Mouse (Mus musculus) lung, adult 2 months (tissue): ENCODE results near the gene Dnm1l.

Experiments used
- CTCF ChIP-seq: fragments of 200-500 bp; IDR thresholded peaks from 2 replicates; pipeline ENCODE4 v1.5.1; 2011; ENCODE audit warnings: mild to moderate bottlenecking, low read length, control low read depth; ENCODE audit not compliant: insufficient read depth
- POLR2A ChIP-seq: fragments of 200-500 bp; IDR thresholded peaks from 2 replicates; pipeline ENCODE4 v1.6.1; 2011; ENCODE audit warnings: low read depth, mild to moderate bottlenecking, control low read depth, low read length, borderline replicate concordance; ENCODE audit errors: extremely low read depth

DNA sequence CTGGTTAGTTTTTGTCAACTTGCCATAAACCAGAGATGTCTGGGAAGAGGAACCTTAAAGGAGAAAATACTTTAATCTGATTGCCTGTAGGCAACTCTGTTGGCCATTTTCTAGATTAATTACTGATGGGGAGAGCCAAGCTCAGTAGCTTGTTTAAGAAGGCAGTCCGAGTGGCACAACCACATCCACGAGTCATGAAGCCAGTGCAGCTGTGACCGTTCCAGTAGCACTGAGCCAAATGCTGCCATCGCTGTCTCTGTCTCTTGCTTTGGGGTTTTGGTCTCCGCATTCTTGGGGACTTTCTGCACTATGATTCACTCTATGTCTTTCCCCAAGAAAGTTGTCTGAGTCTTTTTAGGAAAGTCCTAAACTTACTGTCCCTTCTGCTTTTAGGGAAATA is 12.3 kb downstream of the Dnm1l start:
- TF ChIP-seq POLR2A: no peak
- no peak for TF ChIP-seq CTCF
